Mouse (Mus musculus) lung, adult 2 months (tissue): ENCODE measurements around the gene Tusc2.

ENCODE experiments used
- CTCF ChIP-seq: fragments of 200-500 bp; IDR thresholded peaks from 2 replicates; pipeline ENCODE4 v1.5.1; 2011; ENCODE audit warnings: mild to moderate bottlenecking, low read length, control low read depth; ENCODE audit not compliant: insufficient read depth
- POLR2A ChIP-seq: fragments of 200-500 bp; IDR thresholded peaks from 2 replicates; pipeline ENCODE4 v1.6.1; 2011; ENCODE audit warnings: low read depth, mild to moderate bottlenecking, control low read depth, low read length, borderline replicate concordance; ENCODE audit errors: extremely low read depth

GRCm38 (mm10) chr9:107586974-107587832 is 24.1 kb downstream of the Tusc2 start, which contains the start of gene Ifrd2:
- TF ChIP-seq CTCF (no peak), POLR2A (no peak)
